Mouse (Mus musculus): ENCODE measurements around the gene Tsfm. TPM values are rescaled to one million over a fixed set of nuclear protein-coding genes. Genes with fewer than 3 reads are reported as not detected.

Tsfm gene
- polyA plus RNA-seq (2015; fragmentation: Nextera tagmentation; extraction: Ambion mirVana), result 42.4 and 43.7 TPM in 2 replicates

- H3K9me3 ChIP-seq (ENCODE audit: control insufficient read depth), result no peaks in the 10 kb centered on the region
- TF ChIP-seq CTCF (IDR thresholded peaks at IDR 0.05; ENCODE audit: low read depth), result peak; percentile 99
- H3K4me3 ChIP-seq (ENCODE audit: low read depth, low read length), result peak within 1 kb of the TSS; percentile 80
- peak; percentile 85 for ATAC-seq
- no peaks in the 10 kb centered on the region for H3K4me1 ChIP-seq (replicated peaks; ENCODE audit: control insufficient read depth, insufficient read depth, low read length)
- 4% methylated on average over 56 of the region's 56 CpGs for WGBS
- peaks cover 23% of the 10 kb centered on the region for H3K36me3 ChIP-seq (ENCODE audit: control insufficient read depth, insufficient read depth)
- peak within 1 kb of the TSS; percentile 16; the same call in 1 of the 2 replicates for H3K27ac ChIP-seq (ENCODE audit: low read depth, low read length)
- H3K9ac ChIP-seq (ENCODE audit: low read depth, low read length), result peak within 1 kb of the TSS; percentile 68
- peak within 1 kb of the TSS; percentile 79 for H3K4me2 ChIP-seq (replicated peaks; ENCODE audit: low read depth)
- no peaks in the 10 kb centered on the region for H3K27me3 ChIP-seq (replicated peaks; ENCODE audit: control insufficient read depth, insufficient read depth, low read length)
Observed at GRCm38 (mm10) chr10:127030336-127031296, at the start of gene Tsfm. TSS of gene Tsfm (minus strand) at chr10:127030840.

- Histone ChIP-seq H3K4me1 (replicated peaks; ENCODE audit: control insufficient read depth, insufficient read depth, low read length) (peaks cover 5% of the 10 kb centered on the region; the same call in 1 of the 2 replicates), H3K9me3 (ENCODE audit: control insufficient read depth) (no peaks in the 10 kb centered on the region), H3K4me2 (replicated peaks; ENCODE audit: low read depth) (peak overlapping the region; percentile 71), H3K36me3 (ENCODE audit: control insufficient read depth, insufficient read depth) (no peaks in the 10 kb centered on the region), H3K4me3 (ENCODE audit: low read depth, low read length) (peak overlapping the region; percentile 41), H3K9ac (ENCODE audit: low read depth, low read length) (peak overlapping the region; percentile 11; the same call in 1 of the 2 replicates), H3K27me3 (replicated peaks; ENCODE audit: control insufficient read depth, insufficient read depth, low read length) (peaks cover 85% of the 10 kb centered on the region), H3K27ac (ENCODE audit: low read depth, low read length) (no peak overlapping the region)
- peak; percentile 49 for TF ChIP-seq CTCF (IDR thresholded peaks at IDR 0.05; ENCODE audit: low read depth)
- 3% methylated on average over 70 of the region's 70 CpGs for WGBS
- no peak for ATAC-seq
Observed at GRCm38 (mm10) chr10:127079665-127080391, 49.2 kb upstream of the Tsfm start.

GRCm38 (mm10) chr10:127078677-127079575 is 48.3 kb upstream of the Tsfm start:
- Histone ChIP-seq H3K4me3 (ENCODE audit: low read depth, low read length) (peak overlapping the region; percentile 41), H3K4me1 (replicated peaks; ENCODE audit: control insufficient read depth, insufficient read depth, low read length) (peaks cover 5% of the 10 kb centered on the region; the same call in 1 of the 2 replicates), H3K9ac (ENCODE audit: low read depth, low read length) (no peak overlapping the region), H3K27me3 (replicated peaks; ENCODE audit: control insufficient read depth, insufficient read depth, low read length) (peaks cover 77% of the 10 kb centered on the region), H3K27ac (ENCODE audit: low read depth, low read length) (no peak overlapping the region), H3K4me2 (replicated peaks; ENCODE audit: low read depth) (peak overlapping the region; percentile 71), H3K36me3 (ENCODE audit: control insufficient read depth, insufficient read depth) (no peaks in the 10 kb centered on the region), H3K9me3 (ENCODE audit: control insufficient read depth) (no peaks in the 10 kb centered on the region)
- no peak for ATAC-seq
- TF ChIP-seq CTCF (IDR thresholded peaks at IDR 0.05; ENCODE audit: low read depth), result no peak
- 4% methylated on average over 44 of the region's 49 CpGs for WGBS

GRCm38 (mm10) chr10:127078001-127078676 is 47.5 kb upstream of the Tsfm start:
- H3K27me3 ChIP-seq (replicated peaks; ENCODE audit: control insufficient read depth, insufficient read depth, low read length), result peaks cover 69% of the 10 kb centered on the region
- H3K4me3 ChIP-seq (ENCODE audit: low read depth, low read length), result peak overlapping the region; percentile 41; the same call in 1 of the 2 replicates
- no peak overlapping the region for H3K9ac ChIP-seq (ENCODE audit: low read depth, low read length)
- no peak for TF ChIP-seq CTCF (IDR thresholded peaks at IDR 0.05; ENCODE audit: low read depth)
- peak overlapping the region; percentile 71 for H3K4me2 ChIP-seq (replicated peaks; ENCODE audit: low read depth)
- H3K9me3 ChIP-seq (ENCODE audit: control insufficient read depth), result no peaks in the 10 kb centered on the region
- no peaks in the 10 kb centered on the region for H3K36me3 ChIP-seq (ENCODE audit: control insufficient read depth, insufficient read depth)
- H3K4me1 ChIP-seq (replicated peaks; ENCODE audit: control insufficient read depth, insufficient read depth, low read length), result peaks cover 5% of the 10 kb centered on the region; the same call in 1 of the 2 replicates
- no peak overlapping the region for H3K27ac ChIP-seq (ENCODE audit: low read depth, low read length)
- no peak for ATAC-seq
- 5% methylated on average over 12 of the region's 12 CpGs for WGBS

GRCm38 (mm10) chr10:127077515-127077914 is 46.9 kb upstream of the Tsfm start:
- Histone ChIP-seq H3K9me3 (ENCODE audit: control insufficient read depth) (no peaks in the 10 kb centered on the region), H3K27ac (ENCODE audit: low read depth, low read length) (no peak overlapping the region), H3K9ac (ENCODE audit: low read depth, low read length) (no peak overlapping the region), H3K4me3 (ENCODE audit: low read depth, low read length) (no peak overlapping the region), H3K27me3 (replicated peaks; ENCODE audit: control insufficient read depth, insufficient read depth, low read length) (peaks cover 63% of the 10 kb centered on the region), H3K4me1 (replicated peaks; ENCODE audit: control insufficient read depth, insufficient read depth, low read length) (0 out of 2 replicates have a peak, but pooled peaks cover 5% of the 10 kb centered on the region), H3K36me3 (ENCODE audit: control insufficient read depth, insufficient read depth) (no peaks in the 10 kb centered on the region), H3K4me2 (replicated peaks; ENCODE audit: low read depth) (no peak overlapping the region)
- WGBS, result 12% methylated on average over 10 of the region's 10 CpGs
- no peak for ATAC-seq
- no peak for TF ChIP-seq CTCF (IDR thresholded peaks at IDR 0.05; ENCODE audit: low read depth)

Data from intestine, postnatal 0 days (tissue).